Mouse (Mus musculus): ENCODE measurements around the gene Kdelc2.

- no peak for TF ChIP-seq POLR2A (IDR thresholded peaks at IDR 0.05; ENCODE audit: borderline replicate concordance, control insufficient read depth, low read depth, low read length)
- TF ChIP-seq CTCF (IDR thresholded peaks at IDR 0.05; ENCODE audit: control insufficient read depth, insufficient read depth, low read length) = no peak
Measured at GRCm38 (mm10) chr9:53378171-53378570, 5.7 kb upstream of the Kdelc2 start.
